Mouse (Mus musculus) midbrain, embryonic 11.5 days (tissue): ENCODE measurements around the gene Ppm1f. TPM values are rescaled to one million over a fixed set of nuclear protein-coding genes. Genes with fewer than 3 reads are reported as not detected.
"Not testable (repeated sequence)": the region's sequence is repeated elsewhere in the genome, so short reads cannot be mapped to it uniquely, and the experiment has no call there.

Source experiments
- ATAC-seq: fragments of 200-750 bp; cut with Nextera tagmentation; 2 replicates; pipeline ENCODE4 v1.8.0; 2017; ENCODE audit warnings: moderate TSS enrichment, moderate library complexity; ENCODE audit not compliant: low FRiP score
- DNase-seq: peaks from one replicate; pipeline ENCODE4 v3.0.0; 2015; ENCODE audit warnings: low spot score; ENCODE audit errors: missing footprints
- H3K27ac ChIP-seq: fragments of 300-500 bp; sonication (generic); 2 replicates; pipeline ENCODE4 v1.5.1; 2014; ENCODE audit warnings: low read depth, low read length
- H3K27me3 ChIP-seq: fragments of 300-500 bp; sonication (generic); 2 replicates; pipeline ENCODE4 v1.6.1; 2014; ENCODE audit warnings: mild to moderate bottlenecking, low read length, moderate library complexity, mixed read lengths; ENCODE audit not compliant: control insufficient read depth, insufficient read depth
- H3K36me3 ChIP-seq: fragments of 300-500 bp; sonication (generic); 2 replicates; pipeline ENCODE4 v1.6.1; 2014; ENCODE audit warnings: mild to moderate bottlenecking, low read length, moderate library complexity, mixed read lengths; ENCODE audit not compliant: control insufficient read depth, insufficient read depth
- H3K4me1 ChIP-seq: fragments of 300-500 bp; sonication (generic); 2 replicates; pipeline ENCODE4 v1.6.1; 2014; ENCODE audit warnings: low read length; ENCODE audit not compliant: control insufficient read depth, insufficient read depth
- H3K4me2 ChIP-seq: fragments of 300-500 bp; sonication (generic); 2 replicates; pipeline ENCODE4 v1.6.1; 2014; ENCODE audit warnings: mild to moderate bottlenecking, moderate library complexity
- H3K4me3 ChIP-seq: fragments of 300-500 bp; sonication (generic); 2 replicates; pipeline ENCODE4 v1.5.1; 2014; ENCODE audit warnings: low read depth, low read length
- H3K9ac ChIP-seq: fragments of 300-500 bp; sonication (generic); 2 replicates; pipeline ENCODE4 v1.6.1; 2014; ENCODE audit warnings: low read length
- H3K9me3 ChIP-seq: fragments of 300-500 bp; sonication (generic); 2 replicates; pipeline ENCODE4 v1.6.1; 2016; ENCODE audit warnings: low read length; ENCODE audit not compliant: control insufficient read depth
- WGBS: fragments of 180-500 bp; shearing (Covaris S2); extraction: QIAGEN DNeasy Blood & Tissue Kit; methylation state at CpG from one replicate; pipeline ENCODE4 v1.1.7; 2014; 5-methylcytosine and 5-hydroxymethylcytosine counted together
- polyA plus RNA-seq: library from polyadenylated mRNA; unstranded; fragments of >200 nt; fragmentation: Nextera tagmentation; extraction: Ambion mirVana; gene quantifications from 2 replicates; pipeline ENCODE4 v1.2.1, GENCODE M21; 2014

The Ppm1f gene
- 16.9 TPM in 2 replicates for polyA plus RNA-seq

DNA sequence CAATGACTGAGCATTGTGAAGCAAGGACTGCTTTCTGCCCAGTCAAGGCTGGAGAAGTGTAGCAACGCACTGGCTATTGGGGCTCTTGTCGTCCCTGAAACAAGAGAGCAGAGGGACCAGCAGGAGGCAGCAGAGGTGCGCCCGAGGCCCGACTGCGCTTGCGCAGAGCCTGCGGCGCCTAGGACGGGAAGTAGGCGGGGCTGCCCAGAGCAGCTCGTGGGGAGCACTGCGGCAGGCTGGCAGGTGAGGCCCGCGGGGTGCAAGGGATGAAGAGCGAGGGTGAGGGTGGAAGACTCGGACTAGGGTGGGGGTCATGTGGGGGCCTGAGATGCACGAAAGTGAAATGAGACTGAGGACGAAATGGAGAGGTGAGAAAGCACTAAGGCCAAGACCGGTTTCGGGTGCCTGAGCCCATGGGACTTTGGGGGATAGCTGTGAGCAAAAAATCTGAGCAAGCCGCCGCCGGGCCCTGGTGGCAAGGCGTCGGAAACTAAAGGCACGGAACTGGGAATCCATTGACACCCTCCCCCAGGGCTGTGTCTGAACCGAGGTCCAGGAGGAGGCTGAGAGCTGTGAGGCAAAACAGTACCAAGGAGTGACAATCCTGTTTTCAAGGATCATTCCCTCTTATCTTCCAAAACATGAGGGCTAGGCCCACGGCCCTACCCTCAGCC lies at the start of gene Ppm1f:
Ppm1f (plus strand) TSS at position 88 of the 674 bp plus-strand sequence.
- no peak within 1 kb of the TSS for H3K27ac ChIP-seq
- peaks cover 3% of the 10 kb centered on the region; the same call in 1 of the 2 replicates for H3K36me3 ChIP-seq
- H3K4me2 ChIP-seq: peak within 1 kb of the TSS; percentile 86
- peaks cover 10% of the 10 kb centered on the region for H3K4me1 ChIP-seq
- 1% methylated on average over 29 of the region's 29 CpGs for WGBS
- peak within 1 kb of the TSS; percentile 75 for H3K9ac ChIP-seq
- H3K4me3 ChIP-seq: peak within 1 kb of the TSS; percentile 63
- peak; percentile 100 for DNase-seq
- H3K27me3 ChIP-seq: no peaks in the 10 kb centered on the region
- peak; percentile 94 for ATAC-seq
- H3K9me3 ChIP-seq: no peaks in the 10 kb centered on the region

DNA sequence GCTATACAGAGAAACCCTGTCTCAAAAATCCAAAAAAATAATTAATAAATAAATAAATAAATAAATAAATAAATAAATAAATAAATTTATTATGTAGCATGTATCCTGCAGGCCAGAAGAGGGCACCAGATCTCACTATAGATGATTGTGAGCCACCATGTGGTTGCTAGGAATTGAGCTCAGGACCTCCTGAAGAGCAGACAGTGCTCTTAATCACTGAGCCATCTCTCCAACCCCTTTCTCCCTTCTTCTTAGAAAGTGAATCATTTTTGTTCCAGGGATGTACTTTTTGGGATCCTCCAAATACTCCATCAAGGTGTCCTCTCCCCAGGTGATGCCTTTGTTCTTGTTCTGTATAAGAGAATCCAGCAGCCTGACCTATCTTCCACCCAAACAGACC lies 47.1 kb upstream of the Ppm1f start:
- Histone ChIP-seq H3K4me2 (no peak overlapping the region), H3K36me3 (no peaks in the 10 kb centered on the region), H3K4me3 (no peak overlapping the region), H3K4me1 (no peaks in the 10 kb centered on the region), H3K27me3 (no peaks in the 10 kb centered on the region), H3K9me3 (no peaks in the 10 kb centered on the region), H3K9ac (no peak overlapping the region), H3K27ac (no peak overlapping the region)
- DNase-seq (no peak), ATAC-seq (no peak)

DNA sequence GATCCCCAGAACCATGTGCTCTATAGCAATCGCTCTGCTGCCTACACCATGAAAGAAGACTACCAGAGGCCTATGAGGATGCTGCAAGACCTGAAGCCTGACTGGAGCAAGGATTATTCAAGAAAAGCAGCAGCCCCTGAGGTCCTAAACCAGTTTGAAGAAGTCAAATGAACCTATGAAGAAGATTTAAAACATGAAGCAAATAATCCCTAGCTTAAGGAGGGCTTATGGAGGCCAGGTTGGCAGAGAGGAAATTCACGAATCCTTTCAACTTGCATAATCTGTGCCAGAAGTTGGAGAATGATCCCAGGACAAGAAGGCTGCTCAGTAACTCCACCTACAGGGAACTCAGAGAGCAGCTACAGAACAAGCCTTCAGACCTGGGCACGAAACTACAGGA lies 43.9 kb upstream of the Ppm1f start:
- Histone ChIP-seq H3K27ac (no peak overlapping the region), H3K4me3 (no peak overlapping the region), H3K9me3 (no peaks in the 10 kb centered on the region), H3K4me2 (no peak overlapping the region), H3K4me1 (no peaks in the 10 kb centered on the region), H3K36me3 (no peaks in the 10 kb centered on the region), H3K9ac (no peak overlapping the region), H3K27me3 (no peaks in the 10 kb centered on the region)
- WGBS: 80% methylated on average over 3 of the region's 3 CpGs
- no peak for ATAC-seq
- DNase-seq: no peak

DNA sequence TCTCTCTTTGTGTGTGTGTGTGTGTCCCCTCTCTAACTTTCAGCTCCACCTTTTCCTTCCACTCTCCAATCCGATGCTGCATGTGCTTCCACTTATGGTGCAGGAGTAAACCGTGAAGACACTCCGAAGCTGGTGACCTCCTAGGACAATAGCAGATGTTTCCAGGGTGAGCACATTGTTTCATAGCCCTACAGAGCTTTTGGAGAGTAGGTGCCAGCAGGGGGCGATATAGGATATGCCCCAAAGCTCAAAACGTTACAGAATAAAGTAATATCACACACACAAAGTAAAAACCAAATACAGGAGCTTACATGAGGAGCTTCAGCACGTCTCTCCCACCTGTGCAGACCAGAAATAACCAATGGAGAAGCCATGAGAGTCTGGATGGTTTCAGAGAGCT lies 41.4 kb upstream of the Ppm1f start:
- Histone ChIP-seq H3K9ac (no peak overlapping the region), H3K4me2 (no peak overlapping the region), H3K36me3 (no peaks in the 10 kb centered on the region), H3K27ac (no peak overlapping the region), H3K9me3 (no peaks in the 10 kb centered on the region), H3K4me3 (no peak overlapping the region), H3K4me1 (no peaks in the 10 kb centered on the region), H3K27me3 (no peaks in the 10 kb centered on the region)
- WGBS: 40% methylated on average over 6 of the region's 6 CpGs
- ATAC-seq: no peak
- DNase-seq: no peak

DNA sequence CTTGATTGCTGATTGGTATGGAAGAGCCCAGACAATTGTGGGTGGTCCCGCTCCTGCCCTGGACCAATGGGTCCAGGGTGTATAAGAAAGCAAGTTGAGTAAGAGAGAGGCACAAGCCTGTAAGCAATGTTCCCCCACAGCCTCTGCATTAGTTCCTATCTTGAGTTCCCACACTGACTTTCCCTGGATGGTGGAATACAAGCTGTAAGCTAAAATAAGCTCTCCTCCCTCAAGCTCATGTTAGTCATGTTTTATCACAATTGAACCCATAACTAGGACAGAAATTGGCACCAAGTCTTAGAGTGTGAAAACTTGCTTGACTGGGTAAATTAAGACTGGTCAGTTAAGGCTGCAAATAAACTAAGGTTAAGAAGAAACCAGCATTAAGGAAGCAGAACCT lies 40.7 kb upstream of the Ppm1f start:
- H3K27ac ChIP-seq: no peak overlapping the region
- H3K9me3 ChIP-seq: no peaks in the 10 kb centered on the region
- ATAC-seq (no peak), DNase-seq (no peak)
- H3K4me3 ChIP-seq: no peak overlapping the region
- H3K4me1 ChIP-seq: no peaks in the 10 kb centered on the region
- no peaks in the 10 kb centered on the region for H3K27me3 ChIP-seq
- H3K4me2 ChIP-seq: no peak overlapping the region
- WGBS: 97% methylated on average over 1 of the region's 1 CpGs
- no peaks in the 10 kb centered on the region for H3K36me3 ChIP-seq
- no peak overlapping the region for H3K9ac ChIP-seq

DNA sequence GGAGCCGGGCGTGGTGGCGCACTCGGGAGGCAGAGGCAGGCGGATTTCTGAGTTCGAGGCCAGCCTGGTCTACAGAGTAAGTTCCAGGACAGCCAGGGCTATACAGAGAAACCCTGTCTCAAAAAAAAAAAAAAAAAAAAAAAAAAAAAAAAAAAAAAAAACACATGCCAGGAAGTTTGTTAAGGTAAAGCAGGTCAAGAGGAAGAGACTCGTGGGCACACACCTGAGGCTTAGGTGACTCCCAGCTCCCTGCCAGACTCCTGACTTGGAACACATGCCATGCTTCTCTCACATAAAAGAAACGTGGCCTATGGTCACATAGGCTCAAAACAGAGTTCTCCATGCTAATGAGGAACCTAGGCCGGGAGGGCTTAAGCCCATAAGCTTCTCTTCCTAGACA lies 40.2 kb upstream of the Ppm1f start:
- not testable (repeated sequence) for H3K4me1 ChIP-seq, H3K27ac ChIP-seq, H3K36me3 ChIP-seq, H3K4me2 ChIP-seq, ATAC-seq, H3K9me3 ChIP-seq, DNase-seq, H3K9ac ChIP-seq, H3K27me3 ChIP-seq, H3K4me3 ChIP-seq
- WGBS: 87% methylated on average over 9 of the region's 9 CpGs

DNA sequence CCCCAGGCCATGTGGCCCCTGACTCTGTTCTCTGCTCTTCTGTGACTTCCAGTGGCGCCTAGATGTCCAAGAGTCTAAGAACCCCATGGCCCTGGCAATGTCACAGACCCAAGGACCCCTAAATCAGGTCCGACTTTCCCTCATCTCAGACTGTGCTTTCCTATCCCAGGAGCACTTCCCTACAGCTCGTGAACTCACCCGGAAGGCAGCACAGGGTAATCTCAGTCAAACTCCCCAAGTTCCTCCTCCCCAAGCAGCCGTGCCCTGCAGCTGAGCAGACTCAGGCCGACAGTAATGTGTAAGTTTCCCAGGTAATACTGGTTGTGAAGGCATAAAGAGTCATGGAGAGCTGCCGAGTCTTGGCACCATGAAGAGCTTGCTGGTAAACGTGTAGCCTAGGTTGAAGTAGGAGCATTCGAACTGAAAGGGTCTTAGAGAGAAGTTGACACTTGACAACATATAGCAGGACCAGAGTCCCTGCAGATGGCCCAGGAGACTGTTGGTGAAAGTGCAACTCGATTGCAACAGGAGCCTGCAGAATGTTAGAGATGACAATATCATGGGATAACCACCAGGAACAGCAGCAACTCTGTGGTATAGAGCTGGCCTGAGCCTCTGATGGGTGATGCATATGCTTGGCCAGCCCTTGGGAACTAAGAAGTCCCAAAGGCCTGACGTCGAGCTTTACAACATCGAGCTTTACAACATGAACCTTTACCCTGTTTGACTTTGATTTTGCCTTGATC lies 39.4 kb upstream of the Ppm1f start:
- WGBS: 74% methylated on average over 13 of the region's 13 CpGs
- H3K36me3 ChIP-seq: no peaks in the 10 kb centered on the region
- no peak for ATAC-seq
- H3K4me1 ChIP-seq: no peaks in the 10 kb centered on the region
- H3K4me2 ChIP-seq: no peak overlapping the region
- H3K27ac ChIP-seq: no peak overlapping the region
- no peak for DNase-seq
- no peak overlapping the region for H3K9ac ChIP-seq
- H3K9me3 ChIP-seq: no peaks in the 10 kb centered on the region
- H3K4me3 ChIP-seq: no peak overlapping the region
- no peaks in the 10 kb centered on the region for H3K27me3 ChIP-seq

DNA sequence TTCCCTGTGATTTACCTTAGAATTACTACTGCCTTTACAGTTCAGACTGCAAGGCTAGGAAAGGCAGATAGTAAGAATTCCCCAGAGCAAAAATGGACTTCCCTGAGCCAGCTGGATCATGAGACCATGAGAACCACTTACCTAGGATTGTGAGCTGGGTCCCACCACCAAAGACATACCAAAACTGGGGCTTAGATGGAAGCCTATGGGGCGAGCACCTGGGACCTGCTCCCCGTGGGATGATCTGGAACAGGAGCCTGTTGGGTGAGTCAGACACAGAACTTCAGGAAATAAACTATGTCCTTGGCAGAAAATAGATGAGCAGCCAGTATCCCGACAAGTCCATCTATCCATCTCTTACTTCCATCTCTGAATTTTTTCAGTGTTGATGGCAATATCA lies 34.0 kb upstream of the Ppm1f start:
- DNase-seq (no peak), ATAC-seq (no peak)
- Histone ChIP-seq H3K4me2 (no peak overlapping the region), H3K36me3 (no peaks in the 10 kb centered on the region), H3K9ac (no peak overlapping the region), H3K27ac (no peak overlapping the region), H3K27me3 (no peaks in the 10 kb centered on the region), H3K9me3 (no peaks in the 10 kb centered on the region), H3K4me1 (no peaks in the 10 kb centered on the region), H3K4me3 (no peak overlapping the region)
- 77% methylated on average over 3 of the region's 3 CpGs for WGBS

DNA sequence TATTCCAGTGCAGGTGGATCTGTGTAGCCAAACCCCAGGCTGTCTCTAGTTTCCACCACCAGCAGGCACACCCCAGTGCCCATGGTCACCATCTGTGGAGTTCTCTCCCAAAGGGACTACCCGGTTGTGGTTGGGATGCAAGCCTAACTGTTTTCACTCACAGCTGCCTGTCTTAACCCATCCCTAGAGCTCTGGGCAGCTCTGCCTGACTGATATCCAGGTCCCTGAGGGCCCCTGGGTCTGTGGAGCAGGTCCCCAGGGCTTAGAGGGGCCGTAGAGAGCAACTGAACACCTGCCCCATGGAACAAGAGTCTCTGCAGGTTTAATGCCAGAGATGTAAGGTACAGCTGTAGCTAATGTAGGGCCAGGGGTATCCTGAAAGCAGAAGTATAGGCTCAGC lies 32.3 kb upstream of the Ppm1f start, which contains the start of gene Igll1:
Igll1 (minus strand) TSS at position 8 of the 400 bp plus-strand sequence.
- WGBS: 66% methylated on average over 2 of the region's 2 CpGs
- Histone ChIP-seq H3K4me2 (no peak within 1 kb of the TSS), H3K9me3 (no peaks in the 10 kb centered on the region), H3K36me3 (no peaks in the 10 kb centered on the region), H3K4me1 (no peaks in the 10 kb centered on the region), H3K27me3 (no peaks in the 10 kb centered on the region), H3K4me3 (no peak within 1 kb of the TSS), H3K9ac (no peak within 1 kb of the TSS), H3K27ac (no peak within 1 kb of the TSS)
- no peak for DNase-seq
- no peak for ATAC-seq
